Mouse (Mus musculus) thymus, postnatal 0 days (tissue): ENCODE data around the gene Serpina3a. TPM values are rescaled to one million over a fixed set of nuclear protein-coding genes. Genes with fewer than 3 reads are reported as not detected.

ENCODE experiments used
- DNase-seq: peaks from one replicate; pipeline ENCODE4 v3.0.0-alpha.2; 2015; ENCODE audit warnings: low spot score
- polyA plus RNA-seq: library from polyadenylated mRNA; unstranded; fragments of >200 nt; fragmentation: Nextera tagmentation; extraction: Ambion mirVana; gene quantifications from 2 replicates; pipeline ENCODE4 v1.2.1, GENCODE M21; 2015

Serpina3a gene
- polyA plus RNA-seq, 1 experiment from 2014 or later: not detected

- DNase-seq: no peak
Measured at GRCm38 (mm10) chr12:104142427-104142826, 29.9 kb downstream of the Serpina3a start.

DNA sequence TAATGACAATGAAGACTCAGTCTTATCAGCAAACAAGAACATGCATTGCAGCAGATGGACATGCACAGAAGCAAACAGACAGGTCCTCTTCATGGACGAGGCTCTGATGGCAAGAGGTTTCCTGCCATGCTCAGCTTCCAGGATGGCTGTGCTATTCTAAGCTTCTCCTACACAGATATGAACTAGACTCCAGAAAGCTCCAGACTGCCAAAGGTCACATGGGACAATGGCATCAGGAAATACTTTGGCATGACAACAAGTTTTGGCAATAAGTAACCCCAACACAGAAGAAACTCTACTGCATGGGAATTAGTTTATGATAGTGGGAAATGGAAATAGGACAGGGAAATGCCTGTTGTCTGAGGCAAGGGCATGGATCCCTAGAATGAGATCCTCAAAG lies 30.8 kb downstream of the Serpina3a start:
- no peak for DNase-seq

- DNase-seq: no peak
Measured at GRCm38 (mm10) chr12:104145571-104145970, 33.0 kb downstream of the Serpina3a start.

GRCm38 (mm10) chr12:104151989-104152388 lies 39.5 kb downstream of the Serpina3a start:
- no peak for DNase-seq

- DNase-seq: no peak
Measured at GRCm38 (mm10) chr12:104153041-104153645, 40.6 kb downstream of the Serpina3a start.

DNA sequence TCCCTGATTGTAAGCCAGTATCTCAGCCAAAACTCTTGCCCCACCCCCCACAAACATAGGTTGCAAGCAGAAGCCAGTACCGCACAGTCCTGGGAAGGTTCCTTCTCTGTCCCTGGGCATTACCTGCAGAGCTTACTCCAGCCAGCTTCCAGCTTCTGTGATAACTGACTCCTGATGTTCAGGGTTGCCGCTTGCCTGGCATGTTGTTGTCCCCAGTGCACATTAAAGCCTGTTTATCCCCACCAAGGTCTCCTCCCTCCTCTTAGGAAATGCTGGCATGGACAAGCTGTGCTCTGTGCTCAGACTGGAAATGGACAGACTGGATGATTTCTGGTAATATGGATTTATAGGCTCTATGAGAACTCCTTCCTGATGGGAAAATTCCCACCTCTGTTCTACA lies 41.1 kb downstream of the Serpina3a start, which contains the start of gene Serpina3c:
Gene Serpina3c (minus strand): TSS at position 215 of the 400 bp plus-strand sequence.
- no peak for DNase-seq

Other genes with a start within 250 kb of the Serpina3a start
- gene Serpina1a, start 249.2 kb upstream of the Serpina3a start, polyA plus RNA-seq: not detected in 2 replicates
- gene Serpina1c, start 207.8 kb upstream of the Serpina3a start, polyA plus RNA-seq: 0.18 TPM in 1 of 2 replicates, not detected in the other
- 0.38 and 0.69 TPM in 2 replicates for gene Serpina1e, start 153.7 kb upstream of the Serpina3a start, polyA plus RNA-seq
- gene Serpina11, start 122.8 kb upstream of the Serpina3a start, polyA plus RNA-seq: 0.34 and 0.40 TPM in 2 replicates
- 0.95 and 1.1 TPM in 2 replicates for gene Serpina9, start 99.0 kb upstream of the Serpina3a start, polyA plus RNA-seq
- gene Serpina12, start 68.3 kb upstream of the Serpina3a start, polyA plus RNA-seq: 0.20 and 0.27 TPM in 2 replicates
- gene Serpina5, start 11.6 kb upstream of the Serpina3a start, polyA plus RNA-seq: not detected in 2 replicates
- gene Serpina3b, start 15.3 kb downstream of the Serpina3a start, polyA plus RNA-seq: not detected in 2 replicates
- 0.08 and 0.12 TPM in 2 replicates for gene Serpina3c, start 41.1 kb downstream of the Serpina3a start, polyA plus RNA-seq
- 1.2 and 1.4 TPM in 2 replicates for gene Serpina3f, start 101.8 kb downstream of the Serpina3a start, polyA plus RNA-seq
- gene Serpina3g, start 123.5 kb downstream of the Serpina3a start, polyA plus RNA-seq: 98.6 and 111 TPM in 2 replicates
- 20.9 and 23.1 TPM in 2 replicates for gene Serpina3i, start 150.4 kb downstream of the Serpina3a start, polyA plus RNA-seq
- gene Serpina3j, start 201.8 kb downstream of the Serpina3a start, polyA plus RNA-seq: 0.42 TPM in 2 replicates
- not detected in 2 replicates for gene Serpina3k, start 225.8 kb downstream of the Serpina3a start, polyA plus RNA-seq
- gene Serpina3m, start 225.8 kb downstream of the Serpina3a start, polyA plus RNA-seq: 0.08 and 0.12 TPM in 2 replicates